ENCODE assay signal across 35 mouse cellular contexts in the genomic region with DNA sequence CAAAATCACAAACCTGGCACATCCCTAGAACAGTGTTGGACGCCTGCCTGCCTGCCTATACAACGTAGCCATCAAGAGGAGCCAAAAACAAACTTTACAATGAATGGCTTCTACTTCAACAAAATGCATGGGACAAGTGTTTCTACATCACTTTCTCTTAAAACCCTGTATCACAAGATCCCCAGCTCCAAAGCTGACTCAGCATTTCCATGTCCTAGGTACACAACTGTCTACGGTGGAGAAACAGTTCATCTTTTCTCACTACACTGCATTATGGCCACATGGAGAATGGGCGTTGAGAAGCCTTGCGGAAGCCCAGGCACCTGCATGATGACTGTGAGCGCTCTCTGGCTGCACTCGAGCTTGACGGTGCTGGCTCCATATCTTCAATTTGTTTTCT.
"Had no signal": no experiment of that assay in that cellular context is flagged by ENCODE, and none has a peak within 500 bp of the region (broad histone marks: within the 10 kb centered on the region; RNA-seq: fewer than 3 reads in every experiment).

No protein-coding gene starts in this region.

- H3K4me2 ChIP-seq: heart, embryonic 11.5 days; heart, embryonic 12.5 days; heart, embryonic 13.5 days; heart, embryonic 15.5 days; hindbrain, embryonic 12.5 days; hindbrain, embryonic 13.5 days; hindbrain, embryonic 14.5 days; hindbrain, embryonic 15.5 days; intestine, embryonic 15.5 days; kidney, embryonic 15.5 days had no signal

- H3K9me3 ChIP-seq: heart, embryonic 12.5 days; heart, embryonic 13.5 days; heart, embryonic 15.5 days; hindbrain, embryonic 10.5 days; hindbrain, embryonic 12.5 days; hindbrain, embryonic 13.5 days; hindbrain, embryonic 15.5 days; intestine, embryonic 15.5 days; kidney, embryonic 15.5 days had no signal

- H3K27ac ChIP-seq: heart, embryonic 13.5 days; heart, embryonic 15.5 days; hindbrain, embryonic 10.5 days; hindbrain, embryonic 12.5 days; hindbrain, embryonic 13.5 days; hindbrain, embryonic 14.5 days; hindbrain, embryonic 15.5 days; hindbrain, postnatal 0 days; intestine, embryonic 15.5 days; kidney, embryonic 15.5 days; kidney, postnatal 0 days; layer of hippocampus, adult 2 months; left cerebral cortex, adult 2 months had no signal

- H3K9ac ChIP-seq: heart, embryonic 12.5 days; heart, embryonic 13.5 days; heart, embryonic 15.5 days; hindbrain, embryonic 12.5 days; hindbrain, embryonic 13.5 days; hindbrain, embryonic 14.5 days; hindbrain, embryonic 15.5 days; intestine, embryonic 15.5 days; kidney, embryonic 15.5 days had no signal

- ATAC-seq: hindbrain, embryonic 16.5 days; hindbrain, postnatal 0 days; inflammation-experienced regulatory T-cells, adult 6 months; intestine, embryonic 15.5 days; intestine, embryonic 16.5 days; intestine, postnatal 0 days had no signal

- H3K27me3 ChIP-seq: heart, embryonic 12.5 days; heart, embryonic 13.5 days; heart, embryonic 15.5 days; hindbrain, embryonic 12.5 days; hindbrain, embryonic 13.5 days; hindbrain, embryonic 15.5 days; intestine, embryonic 15.5 days; kidney, embryonic 15.5 days had no signal

- H3K4me1 ChIP-seq: heart, embryonic 12.5 days; heart, embryonic 13.5 days; heart, embryonic 15.5 days; hindbrain, embryonic 10.5 days; hindbrain, embryonic 12.5 days; hindbrain, embryonic 13.5 days; hindbrain, embryonic 15.5 days; intestine, embryonic 15.5 days; kidney, embryonic 15.5 days had no signal

- H3K4me3 ChIP-seq: heart, embryonic 12.5 days; heart, embryonic 13.5 days; heart, embryonic 15.5 days; hindbrain, embryonic 10.5 days; hindbrain, embryonic 12.5 days; hindbrain, embryonic 13.5 days; hindbrain, embryonic 15.5 days; intestine, embryonic 15.5 days; kidney, embryonic 15.5 days; layer of hippocampus, adult 2 months; left cerebral cortex, adult 2 months had no signal

- DNase-seq: heart, postnatal 10 days; heart, postnatal 14 days; heart, postnatal 36 days; heart, postnatal 4 days; kidney, adult 11 months; kidney, adult 18-20 months; kidney, adult 2 months; kidney, adult 8-10 months; kidney, adult 9 months; kidney, postnatal 10 days; kidney, postnatal 14 days; kidney, postnatal 25 days; kidney, postnatal 36 days; kidney, postnatal 4 days; layer of hippocampus, adult 9-11 months; layer of hippocampus, postnatal 36 days had no signal
